Mouse (Mus musculus): Measurements from ENCODE around the gene Ddo. TPM values are rescaled to one million over a fixed set of nuclear protein-coding genes. Genes with fewer than 3 reads are reported as not detected.

Gene Ddo
- total RNA-seq, 2 experiments from 2014 or later: 25.3 to 36.5 TPM

GRCm38 (mm10) chr10:40665270-40665669 lies 35.5 kb downstream of the Ddo start:
- no peak for DNase-seq

- DNase-seq: no peak
Observed at GRCm38 (mm10) chr10:40666943-40667342, 37.1 kb downstream of the Ddo start.

GRCm38 (mm10) chr10:40668640-40669039 lies 38.8 kb downstream of the Ddo start:
- DNase-seq: no peak

- DNase-seq: no peak
Observed at GRCm38 (mm10) chr10:40672587-40673296, 42.9 kb downstream of the Ddo start.

- no peak for DNase-seq
Observed at GRCm38 (mm10) chr10:40673297-40673665, 43.5 kb downstream of the Ddo start.

GRCm38 (mm10) chr10:40674151-40674550 lies 44.3 kb downstream of the Ddo start:
- DNase-seq: no peak

GRCm38 (mm10) chr10:40675921-40676320 lies 46.1 kb downstream of the Ddo start:
- DNase-seq: peak; percentile 25

- no peak for DNase-seq
Observed at GRCm38 (mm10) chr10:40678477-40678876, 48.7 kb downstream of the Ddo start.

GRCm38 (mm10) chr10:40682470-40682869 lies 52.7 kb downstream of the Ddo start:
- peak; percentile 14 for DNase-seq

GRCm38 (mm10) chr10:40683092-40683867 lies 53.5 kb downstream of the Ddo start, which contains the start of gene Mettl24:
Mettl24 (plus strand) TSS chr10:40683282.
- peak; percentile 89 for DNase-seq

- peak; percentile 12 for DNase-seq
Observed at GRCm38 (mm10) chr10:40683868-40684253, 54.0 kb downstream of the Ddo start.

- no peak for DNase-seq
Observed at GRCm38 (mm10) chr10:40684326-40684725, 54.5 kb downstream of the Ddo start.

- DNase-seq: no peak
Observed at GRCm38 (mm10) chr10:40685641-40686040, 55.8 kb downstream of the Ddo start.

GRCm38 (mm10) chr10:40686976-40687375 lies 57.2 kb downstream of the Ddo start:
- DNase-seq: no peak

GRCm38 (mm10) chr10:40687407-40687806 lies 57.6 kb downstream of the Ddo start:
- no peak for DNase-seq

GRCm38 (mm10) chr10:40688266-40688665 lies 58.5 kb downstream of the Ddo start:
- DNase-seq: no peak

- no peak for DNase-seq
Observed at GRCm38 (mm10) chr10:40688873-40689272, 59.1 kb downstream of the Ddo start.

GRCm38 (mm10) chr10:40698652-40699051 lies 68.8 kb downstream of the Ddo start:
- no peak for DNase-seq

- DNase-seq: no peak
Observed at GRCm38 (mm10) chr10:40711127-40711526, 81.3 kb downstream of the Ddo start.

GRCm38 (mm10) chr10:40713018-40713608 lies 83.3 kb downstream of the Ddo start:
- DNase-seq: peak; percentile 42

GRCm38 (mm10) chr10:40713829-40714228 lies 84.0 kb downstream of the Ddo start:
- no peak for DNase-seq

- DNase-seq: peak; percentile 49
Observed at GRCm38 (mm10) chr10:40715151-40715550, 85.3 kb downstream of the Ddo start.

GRCm38 (mm10) chr10:40716296-40716695 lies 86.5 kb downstream of the Ddo start:
- DNase-seq: no peak

All from adrenal gland, postnatal 10 days (tissue).